Mouse (Mus musculus): Measurements from ENCODE around the gene Cyb5rl. TPM values are rescaled to one million over a fixed set of nuclear protein-coding genes. Genes with fewer than 3 reads are reported as not detected.
"Not testable (repeated sequence)": the region's sequence is repeated elsewhere in the genome, so short reads cannot be mapped to it uniquely, and the experiment has no call there.

The Cyb5rl gene
- total RNA-seq, 2 experiments from 2014 or later, result 21.2 to 25.4 TPM

- not testable (repeated sequence) for DNase-seq
Measured at GRCm38 (mm10) chr4:107109181-107109580, 42.4 kb downstream of the Cyb5rl start.

- no peak for DNase-seq
Measured at GRCm38 (mm10) chr4:107114278-107114677, 47.5 kb downstream of the Cyb5rl start.

GRCm38 (mm10) chr4:107117741-107118385, 51.1 kb downstream of the Cyb5rl start:
- peak; percentile 74 to 77 for DNase-seq

- no peak for DNase-seq
Measured at GRCm38 (mm10) chr4:107119056-107119455, 52.3 kb downstream of the Cyb5rl start.

- no peak for DNase-seq
Measured at GRCm38 (mm10) chr4:107120676-107121075, 53.9 kb downstream of the Cyb5rl start.

- DNase-seq, result peak; percentile 25 to 57
Measured at GRCm38 (mm10) chr4:107121165-107121943, 54.6 kb downstream of the Cyb5rl start.

- no peak for DNase-seq
Measured at GRCm38 (mm10) chr4:107124376-107124775, 57.6 kb downstream of the Cyb5rl start.

- no peak for DNase-seq
Measured at GRCm38 (mm10) chr4:107125101-107125500, 58.3 kb downstream of the Cyb5rl start.

GRCm38 (mm10) chr4:107126389-107126788, 59.6 kb downstream of the Cyb5rl start:
- no peak for DNase-seq

- DNase-seq, result no peak
Measured at GRCm38 (mm10) chr4:107126891-107127524, 60.2 kb downstream of the Cyb5rl start.

- DNase-seq, result no peak
Measured at GRCm38 (mm10) chr4:107127901-107128669, 61.3 kb downstream of the Cyb5rl start.

- DNase-seq, result peak; percentile 16 to 42
Measured at GRCm38 (mm10) chr4:107129373-107129772, 62.6 kb downstream of the Cyb5rl start.

- DNase-seq, result no peak
Measured at GRCm38 (mm10) chr4:107130534-107130933, 63.7 kb downstream of the Cyb5rl start.

GRCm38 (mm10) chr4:107134891-107135290, 68.1 kb downstream of the Cyb5rl start:
- no peak for DNase-seq

- DNase-seq, result no peak
Measured at GRCm38 (mm10) chr4:107135663-107136062, 68.9 kb downstream of the Cyb5rl start.

- no peak for DNase-seq
Measured at GRCm38 (mm10) chr4:107136531-107136930, 69.7 kb downstream of the Cyb5rl start.

Other genes with a start within 250 kb of the Cyb5rl start
- gene Ssbp3, start 156.3 kb upstream of the Cyb5rl start, total RNA-seq (2021), result 10 to 100 TPM; 71.2 to 85.4 TPM
- 100 to 1,000 TPM in 1 of 2 experiments, 10 to 100 TPM in 1; 99.7 to 102 TPM for gene Mrpl37, start 120 bp upstream of the Cyb5rl start, total RNA-seq (2021)
- gene Cdcp2, start 29.9 kb downstream of the Cyb5rl start, total RNA-seq (2021), result not detected
- 100 to 1,000 TPM; 345 to 431 TPM for gene Tmem59, start 111.4 kb downstream of the Cyb5rl start, total RNA-seq (2021)
- gene Tceanc2, start 112.1 kb downstream of the Cyb5rl start, total RNA-seq (2021), result 10 to 100 TPM; 20.2 to 27.3 TPM
- gene Ldlrad1, start 142.2 kb downstream of the Cyb5rl start, total RNA-seq (2021), result not detected
- 10 to 100 TPM; 28.8 to 30.5 TPM for gene Lrrc42, start 186.5 kb downstream of the Cyb5rl start, total RNA-seq (2021)
- gene Hspb11, start 186.6 kb downstream of the Cyb5rl start, total RNA-seq (2021), result 10 to 100 TPM; 15.8 to 26.7 TPM
- gene Dio1, start 240.2 kb downstream of the Cyb5rl start, total RNA-seq (2021), result not detected
- 10 to 100 TPM; 56.4 to 90.9 TPM for gene Yipf1, start 247.4 kb downstream of the Cyb5rl start, total RNA-seq (2021)

All from adrenal gland, postnatal 36 days (tissue).